Mouse (Mus musculus): Measurements from ENCODE around the gene C7.
A peak's percentile ranks its signal among the peaks of the same experiment; 100 is the strongest.
"Not testable (repeated sequence)": the region's sequence is repeated elsewhere in the genome, so short reads cannot be mapped to it uniquely, and the experiment has no call there.

Gene C7

DNA sequence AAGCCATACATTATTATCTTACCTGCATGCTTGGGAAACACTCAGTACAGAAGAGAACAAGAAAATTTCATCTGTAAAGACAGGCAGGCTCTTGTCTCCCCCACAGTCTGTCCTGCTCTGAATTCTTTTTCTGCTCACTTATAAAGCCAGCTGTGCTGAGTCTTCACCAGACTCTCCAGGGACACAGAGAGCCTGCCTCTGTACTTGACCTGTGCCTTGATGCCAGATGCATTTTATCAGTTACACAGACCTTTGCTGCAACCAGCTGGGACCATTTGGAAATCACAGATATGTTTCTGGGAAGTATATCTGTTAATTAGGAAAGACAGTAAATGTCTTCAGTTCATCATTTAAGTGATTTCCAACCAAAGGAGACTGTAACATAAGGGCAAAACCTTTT, at the start of gene C7:
Gene C7, minus strand, starts transcription at position 106 of the 400 bp plus-strand sequence.
- peak in 1 of 2 experiments; percentile 9 for DNase-seq (ENCODE audit: low spot score in 2 of 2)

- no peak for DNase-seq (ENCODE audit: low spot score in 2 of 2)
These were observed 49.1 kb upstream of the C7 start for GRCm38 (mm10) chr15:5112651-5113050.

DNA sequence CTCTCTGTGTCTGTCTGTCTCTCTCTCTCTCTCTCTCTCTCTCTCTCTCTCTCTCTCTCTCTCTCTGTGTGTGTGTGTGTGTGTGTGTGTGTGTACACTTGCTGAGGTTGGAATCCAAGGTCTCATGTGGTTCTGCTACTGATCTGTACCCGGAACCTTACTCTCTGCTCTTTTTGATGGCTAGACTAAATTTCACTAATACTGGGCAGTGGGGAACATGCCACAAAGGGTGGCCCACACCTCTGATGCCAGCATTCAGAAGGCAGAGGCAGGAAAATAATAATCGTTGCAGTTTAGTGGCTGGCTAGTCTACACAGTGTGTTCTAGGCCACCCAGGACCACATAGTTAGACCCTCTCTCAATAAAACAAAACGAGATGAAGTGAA, 45.1 kb upstream of the C7 start:
- DNase-seq (ENCODE audit: low spot score in 2 of 2), result no peak

- DNase-seq (ENCODE audit: low spot score in 2 of 2), result peak in 1 of 2 experiments; percentile 8
These were observed 44.4 kb upstream of the C7 start, which contains the start of gene Card6 for GRCm38 (mm10) chr15:5107686-5108654. Gene Card6, minus strand, starts transcription at chr15:5108539.

- no peak for DNase-seq (ENCODE audit: low spot score in 2 of 2)
These were observed 42.8 kb upstream of the C7 start for GRCm38 (mm10) chr15:5106293-5106692.

- DNase-seq (ENCODE audit: low spot score in 2 of 2), result no peak
These were observed 42.4 kb upstream of the C7 start for GRCm38 (mm10) chr15:5105891-5106290.

DNA sequence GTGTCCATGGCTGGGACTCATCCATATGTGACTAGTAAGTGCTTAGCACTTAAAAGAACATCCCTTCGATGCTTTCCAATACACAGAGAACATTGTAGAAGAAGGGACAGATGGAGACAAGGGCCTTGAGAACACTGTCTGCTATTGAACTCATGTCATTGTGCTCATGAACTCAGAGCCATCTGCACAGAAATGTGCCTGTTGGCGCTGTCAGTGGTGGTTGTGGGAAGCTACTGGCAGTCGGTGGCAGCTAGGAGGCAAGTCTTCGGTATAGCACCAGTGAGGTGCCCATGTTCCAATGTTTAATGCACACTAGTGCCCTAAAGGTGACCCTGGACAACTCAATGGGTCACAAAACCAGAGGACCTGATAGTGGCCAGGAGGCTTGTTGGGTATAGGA, 38.8 kb upstream of the C7 start:
- no peak for DNase-seq (ENCODE audit: low spot score in 2 of 2)

GRCm38 (mm10) chr15:5097376-5097775, 33.8 kb upstream of the C7 start:
- no peak for DNase-seq (ENCODE audit: low spot score in 2 of 2)

GRCm38 (mm10) chr15:5095534-5096301, 32.2 kb upstream of the C7 start:
- no peak for DNase-seq (ENCODE audit: low spot score in 2 of 2)

GRCm38 (mm10) chr15:5090131-5090530, 26.6 kb upstream of the C7 start:
- DNase-seq (ENCODE audit: low spot score in 2 of 2), result no peak

DNA sequence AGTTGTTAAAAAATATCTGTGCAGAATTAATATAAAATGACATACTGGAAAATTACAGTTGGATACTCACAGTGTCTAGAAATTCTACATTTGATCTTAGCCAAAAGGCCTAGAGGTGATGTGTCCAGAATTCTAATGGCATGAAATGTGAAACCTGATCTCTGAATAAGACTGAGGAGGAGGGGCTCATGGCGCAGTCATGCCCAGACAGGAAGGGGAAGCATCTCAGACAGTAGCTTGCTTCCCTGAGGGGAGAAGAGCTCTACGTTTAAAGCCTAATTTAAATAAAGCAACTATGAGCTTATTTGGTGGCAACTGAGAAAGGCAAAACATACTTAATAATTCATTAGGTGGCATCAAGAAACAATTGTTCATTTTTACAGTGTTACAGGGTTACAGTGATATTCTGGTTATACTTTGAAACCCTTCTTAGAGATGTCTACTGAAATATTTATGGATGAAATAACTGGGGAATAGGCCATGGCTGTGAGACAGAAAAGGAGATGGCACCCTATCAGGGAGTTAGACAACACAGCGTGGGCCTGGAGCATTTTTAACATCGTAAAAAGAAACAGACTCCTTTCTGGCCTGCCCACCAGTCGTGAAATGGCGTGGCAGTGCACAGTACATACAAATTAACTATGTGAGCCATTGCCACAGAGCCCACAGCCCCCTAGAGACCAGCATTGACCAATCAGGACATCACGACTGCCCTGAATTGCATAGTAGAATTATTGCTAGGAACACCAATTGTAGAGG, 25.5 kb upstream of the C7 start:
- no peak for DNase-seq (ENCODE audit: low spot score in 2 of 2)

DNA sequence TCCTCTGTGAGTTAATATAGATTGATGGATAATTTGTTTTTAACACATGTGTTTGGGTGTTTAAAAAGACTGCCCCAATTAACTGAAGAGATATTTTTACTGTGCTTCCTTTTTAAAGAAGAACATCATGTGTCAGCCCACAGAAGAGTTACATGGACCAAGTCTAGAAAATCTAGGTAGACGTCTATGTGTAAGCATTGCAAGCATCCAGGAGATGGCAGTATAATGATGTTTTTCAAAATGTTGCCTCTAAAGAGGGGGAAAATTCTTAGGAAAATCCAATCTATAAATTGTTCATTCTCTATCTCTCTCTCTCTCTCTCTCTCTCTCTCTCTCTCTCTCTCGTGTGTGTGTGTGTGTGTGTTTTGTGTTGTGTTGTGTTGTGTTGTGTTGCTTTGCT, 22.6 kb upstream of the C7 start:
- DNase-seq (ENCODE audit: low spot score in 2 of 2), result no peak

DNA sequence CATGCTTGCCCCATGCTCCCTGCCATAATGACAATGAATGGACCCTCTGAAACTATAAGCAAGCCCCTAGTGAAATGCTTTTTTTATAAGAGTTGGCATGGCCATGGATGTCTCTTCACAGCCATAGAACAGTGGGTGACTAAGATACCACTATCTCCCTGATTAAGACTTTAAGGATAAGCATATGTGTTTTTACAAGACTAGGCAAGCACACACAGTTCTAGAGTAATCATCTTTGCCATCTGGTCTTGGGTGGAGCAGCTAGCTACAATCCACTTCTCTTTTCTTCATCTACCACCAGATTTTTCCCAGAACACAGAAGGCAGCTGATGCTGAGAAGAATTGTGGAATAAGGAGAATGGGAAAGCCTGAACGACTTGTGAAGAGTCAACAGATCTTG, 17.7 kb upstream of the C7 start:
- DNase-seq (ENCODE audit: low spot score in 2 of 2), result no peak

GRCm38 (mm10) chr15:5068801-5069518, 5.4 kb upstream of the C7 start:
- peak; percentile 32 to 46 for DNase-seq (ENCODE audit: low spot score in 2 of 2)

DNA sequence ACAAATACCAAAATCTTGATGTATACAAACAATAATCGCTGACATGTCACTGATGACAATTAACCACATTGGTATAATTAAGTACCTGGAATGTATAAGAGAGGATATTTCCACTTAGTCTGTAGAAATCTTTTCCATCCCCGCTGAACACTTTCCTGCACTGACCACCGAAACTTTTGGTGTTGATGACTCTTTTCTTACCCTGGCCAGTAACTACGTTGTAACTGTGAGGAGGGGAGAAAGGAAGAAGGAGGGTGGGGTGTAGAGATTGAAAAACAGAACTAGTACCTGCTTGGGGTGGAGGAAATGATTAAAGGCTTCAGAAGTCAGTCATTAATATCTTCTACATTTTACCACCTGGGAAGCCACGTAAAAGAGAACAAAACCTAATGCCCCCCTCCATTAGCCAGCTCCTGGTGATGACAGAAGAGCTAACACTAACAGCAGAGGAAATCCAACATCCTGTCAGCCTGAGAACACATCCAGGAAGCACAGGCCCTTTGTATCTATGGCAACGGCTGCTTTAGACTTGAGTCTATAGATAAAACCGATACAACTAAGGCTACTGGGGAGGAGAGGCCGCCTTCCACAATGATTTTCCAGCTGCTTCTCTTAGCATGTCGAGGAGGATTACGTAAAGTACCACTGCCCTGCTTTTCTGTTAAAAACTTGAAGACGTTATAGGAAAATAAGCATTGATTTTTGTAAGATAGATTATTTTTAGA, 17.8 kb downstream of the C7 start:
- DNase-seq (ENCODE audit: low spot score in 2 of 2), result no peak

GRCm38 (mm10) chr15:5029256-5029655, 34.3 kb downstream of the C7 start:
- no peak for DNase-seq (ENCODE audit: low spot score in 2 of 2)

GRCm38 (mm10) chr15:5023479-5024265, 39.9 kb downstream of the C7 start:
- DNase-seq (ENCODE audit: low spot score in 2 of 2), result not testable (repeated sequence)

DNA sequence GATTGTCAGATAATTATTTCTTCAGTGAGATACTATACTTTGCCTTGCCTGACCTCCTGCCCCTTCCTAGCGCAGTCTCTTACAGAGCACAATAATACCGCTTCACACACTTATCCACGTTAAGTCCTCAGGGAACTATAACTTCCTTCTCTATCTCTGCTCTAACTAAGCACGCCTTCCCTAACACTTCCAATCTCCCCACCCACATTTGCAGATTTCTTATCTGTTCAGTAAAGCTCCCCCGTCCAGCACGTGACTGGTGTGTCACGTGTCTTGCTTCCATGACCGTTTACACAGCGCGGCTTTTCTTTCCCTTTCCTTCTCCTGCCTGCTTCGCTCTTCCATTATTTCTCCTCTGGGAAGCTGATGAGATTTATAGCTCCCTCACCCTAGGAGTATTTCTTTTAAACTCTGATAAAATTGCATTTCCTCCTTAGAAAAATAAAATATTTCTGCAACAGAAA, 53.9 kb downstream of the C7 start:
- DNase-seq (ENCODE audit: low spot score in 2 of 2), result peak; percentile 26 to 30

DNA sequence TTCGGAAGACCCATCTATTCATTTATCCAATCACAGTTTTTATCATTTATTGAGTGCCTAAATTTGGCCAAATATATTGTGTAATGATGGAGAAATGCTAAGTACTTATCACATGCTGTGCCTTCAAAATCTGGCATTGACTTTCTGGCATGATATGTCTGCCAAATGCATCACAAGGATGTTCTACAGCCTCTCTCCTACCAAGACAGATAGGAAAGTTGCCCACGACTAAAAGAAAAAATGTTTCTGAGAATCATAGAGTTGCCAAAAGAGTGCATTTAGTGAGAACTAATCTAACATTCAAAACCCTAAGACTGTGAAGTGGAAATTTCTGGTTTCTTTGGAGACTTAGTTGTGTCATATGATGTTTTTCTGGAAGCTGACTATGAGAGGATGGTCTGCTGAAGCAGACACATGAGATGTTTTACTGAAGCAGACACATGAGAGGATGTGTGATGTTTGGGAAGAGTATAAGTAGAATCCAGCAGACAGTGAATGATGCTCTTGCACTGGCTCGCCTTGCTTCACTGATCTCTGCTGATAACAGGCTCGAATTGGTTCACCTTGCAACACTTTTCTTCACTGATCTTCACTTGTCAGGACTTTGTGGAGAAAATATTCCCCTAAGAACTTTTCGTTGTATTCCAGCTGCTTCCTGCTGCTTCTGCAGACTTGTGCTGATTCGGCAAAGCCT, 59.9 kb downstream of the C7 start:
- no peak for DNase-seq (ENCODE audit: low spot score in 2 of 2)

Data from urinary bladder, postnatal 36 days (tissue).